Mouse (Mus musculus): ENCODE data around the gene Elf2.
"Not testable (repeated sequence)": the region's sequence is repeated elsewhere in the genome, so short reads cannot be mapped to it uniquely, and the experiment has no call there.

Elf2 gene

GRCm38 (mm10) chr3:51233474-51233873 is 107.0 kb downstream of the Elf2 start:
- DNase-seq (ENCODE audit: low read depth, low spot score): no peak

DNA sequence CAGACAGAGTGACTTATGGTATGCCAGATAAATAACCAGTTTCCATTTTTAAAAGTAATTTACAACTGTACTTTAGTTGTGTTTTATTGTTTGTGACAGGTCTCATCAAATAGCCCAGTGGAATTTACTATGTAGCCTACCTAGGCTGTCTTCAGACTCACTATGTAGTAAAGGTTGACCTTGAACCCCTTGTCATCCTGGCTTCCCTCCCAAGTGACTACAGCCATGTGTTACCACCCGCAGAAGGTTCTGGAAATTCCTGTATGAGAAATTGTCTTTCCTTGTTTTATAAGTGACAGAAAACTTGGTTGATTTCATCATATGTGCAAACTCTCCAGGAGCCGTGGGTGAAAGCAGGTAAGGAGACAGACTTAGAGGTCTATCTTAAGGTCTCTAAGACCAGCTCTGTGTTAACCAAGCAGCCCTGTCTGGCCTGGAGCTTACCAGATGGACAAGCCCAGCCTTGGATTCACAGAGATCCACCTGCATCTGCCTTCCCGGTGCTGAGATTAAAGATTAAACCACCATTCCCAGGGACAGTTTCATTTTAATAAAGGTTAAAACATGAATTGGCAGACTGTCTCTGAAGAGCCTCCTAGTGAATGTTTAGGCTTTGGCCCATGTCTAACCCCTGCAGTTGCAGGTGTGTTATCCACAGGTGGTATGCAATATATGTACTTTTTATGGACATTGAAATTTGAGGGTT is 108.1 kb downstream of the Elf2 start:
- DNase-seq (ENCODE audit: low read depth, low spot score): no peak

GRCm38 (mm10) chr3:51231499-51231898 is 109.0 kb downstream of the Elf2 start:
- no peak for DNase-seq (ENCODE audit: low read depth, low spot score)

DNA sequence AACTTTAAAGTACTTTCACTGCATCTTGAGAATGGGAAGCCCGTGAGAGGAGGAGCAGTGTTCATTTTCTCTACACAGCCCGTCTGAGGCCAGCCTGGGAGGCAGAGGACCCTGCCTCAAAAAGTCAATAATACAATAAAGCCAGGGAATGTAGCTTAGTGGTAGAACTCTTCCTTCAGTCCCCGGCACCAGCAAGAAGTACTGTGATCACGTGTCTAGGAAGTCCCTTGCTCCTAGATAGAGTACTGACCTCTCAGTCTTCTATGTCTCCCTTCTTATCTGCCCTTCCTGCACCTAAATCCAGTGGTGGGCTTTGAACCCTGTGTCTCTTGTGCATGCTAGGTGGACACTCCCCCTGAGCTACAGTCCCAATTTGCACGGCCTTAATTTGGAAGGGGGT is 109.6 kb downstream of the Elf2 start:
- DNase-seq (ENCODE audit: low read depth, low spot score): no peak

- no peak for DNase-seq (ENCODE audit: low read depth, low spot score)
Observed at GRCm38 (mm10) chr3:51230146-51230835, 110.2 kb downstream of the Elf2 start.

DNA sequence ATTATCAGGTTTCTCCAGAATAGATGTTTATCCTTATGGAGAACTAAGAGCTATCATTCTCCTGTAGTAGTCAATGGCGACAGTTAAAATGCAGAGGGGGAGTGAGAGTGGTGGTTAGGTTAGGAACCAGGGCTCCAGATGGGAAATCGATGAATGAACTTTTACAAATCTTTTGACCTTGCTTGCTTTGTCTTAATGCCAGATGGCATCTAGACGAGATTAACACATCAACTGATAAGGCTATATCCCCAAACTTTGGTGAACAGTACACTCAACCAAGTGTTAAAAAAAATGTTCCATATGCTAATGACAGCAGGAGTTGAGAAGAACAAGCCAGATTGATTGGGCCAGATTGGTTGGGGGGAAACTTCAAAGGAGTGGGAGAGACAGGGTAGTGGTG is 111.2 kb downstream of the Elf2 start:
- no peak for DNase-seq (ENCODE audit: low read depth, low spot score)

DNA sequence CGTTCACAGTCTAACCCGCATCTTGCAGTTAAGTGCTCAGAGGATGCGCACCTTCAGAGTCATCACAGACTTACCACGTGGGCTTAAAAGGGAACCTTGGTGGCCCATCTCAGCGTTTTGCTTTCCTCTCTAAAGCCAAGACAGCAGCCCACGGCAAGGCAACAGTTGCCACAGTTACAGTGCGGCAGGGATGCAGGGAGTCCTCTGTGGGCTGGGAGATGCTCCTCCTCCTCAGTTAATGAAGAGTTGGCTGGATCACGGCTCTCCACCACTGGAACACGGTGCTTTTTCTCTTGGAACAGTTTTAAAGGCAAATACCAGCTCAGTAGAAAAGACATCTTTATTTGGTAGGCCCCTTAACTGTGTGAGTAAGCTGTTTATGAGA is 111.7 kb downstream of the Elf2 start:
- no peak for DNase-seq (ENCODE audit: low read depth, low spot score)

GRCm38 (mm10) chr3:51228038-51228820 is 112.2 kb downstream of the Elf2 start:
- DNase-seq (ENCODE audit: low read depth, low spot score): no peak

DNA sequence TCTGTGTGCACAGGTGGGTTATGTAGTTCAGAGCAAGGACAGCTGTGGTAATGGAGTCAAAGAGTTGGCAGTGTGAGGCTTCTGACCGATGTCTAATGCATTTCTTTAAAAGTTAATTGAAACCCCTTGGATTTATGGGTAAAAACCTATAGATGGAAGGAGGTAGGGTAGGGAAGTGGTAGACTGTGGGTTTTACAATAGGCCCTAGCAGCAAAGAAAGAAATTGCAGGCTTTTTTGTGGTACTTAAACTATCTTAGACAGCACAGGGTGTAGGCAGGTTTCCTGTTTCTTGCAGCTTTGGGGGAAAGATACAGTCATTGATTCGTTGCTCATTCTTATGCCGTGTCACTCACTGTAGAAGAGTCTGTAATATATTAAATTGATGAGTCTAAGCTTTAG is 113.9 kb downstream of the Elf2 start:
- DNase-seq (ENCODE audit: low read depth, low spot score): no peak

DNA sequence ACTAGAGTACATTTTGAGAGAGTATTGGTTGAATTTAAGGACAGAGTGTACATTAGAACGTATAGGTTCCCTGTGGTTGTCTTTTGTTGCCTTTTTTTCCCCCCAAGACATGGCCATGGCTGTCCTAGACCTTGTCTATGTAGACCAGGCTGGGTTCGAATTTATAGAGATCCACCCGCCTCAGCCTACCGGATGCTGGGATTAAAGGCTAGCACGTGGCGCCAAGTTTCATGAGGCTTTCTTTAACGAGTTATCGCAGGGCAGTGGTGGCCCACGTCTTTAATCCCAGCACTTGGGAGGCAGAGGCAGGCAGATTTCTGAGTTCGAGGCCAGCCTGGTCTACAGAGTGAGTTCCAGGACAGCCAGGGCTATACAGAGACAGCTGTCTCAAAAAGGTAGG is 114.5 kb downstream of the Elf2 start:
- DNase-seq (ENCODE audit: low read depth, low spot score): no peak

GRCm38 (mm10) chr3:51225226-51225750 is 115.2 kb downstream of the Elf2 start:
- DNase-seq (ENCODE audit: low read depth, low spot score): no peak

- DNase-seq (ENCODE audit: low read depth, low spot score): peak; percentile 79
Observed at GRCm38 (mm10) chr3:51224363-51225225, 115.9 kb downstream of the Elf2 start, which contains the start of gene Noct. Gene Noct, plus strand, starts transcription at chr3:51224447.

DNA sequence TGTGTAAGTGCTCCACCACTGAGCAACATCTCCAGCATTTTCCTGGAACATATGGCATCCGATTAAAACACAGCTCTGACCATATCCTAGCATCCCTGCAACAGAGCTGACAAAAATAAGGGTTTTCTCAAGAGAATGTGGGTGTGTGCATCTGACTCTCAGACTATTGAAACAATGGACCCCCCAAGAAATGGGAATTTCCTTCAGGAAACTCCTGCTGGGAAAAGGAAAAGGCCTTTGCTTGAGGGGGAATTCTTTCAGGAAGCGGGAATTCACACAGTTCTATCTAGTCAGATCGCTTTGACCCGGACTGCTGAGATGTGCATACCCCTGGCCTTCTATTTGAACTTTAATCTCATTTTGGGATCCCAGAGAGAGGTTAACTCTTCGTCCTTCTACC is 116.9 kb downstream of the Elf2 start:
- DNase-seq (ENCODE audit: low read depth, low spot score): no peak

GRCm38 (mm10) chr3:51222834-51223460 is 117.5 kb downstream of the Elf2 start:
- DNase-seq (ENCODE audit: low read depth, low spot score): no peak

DNA sequence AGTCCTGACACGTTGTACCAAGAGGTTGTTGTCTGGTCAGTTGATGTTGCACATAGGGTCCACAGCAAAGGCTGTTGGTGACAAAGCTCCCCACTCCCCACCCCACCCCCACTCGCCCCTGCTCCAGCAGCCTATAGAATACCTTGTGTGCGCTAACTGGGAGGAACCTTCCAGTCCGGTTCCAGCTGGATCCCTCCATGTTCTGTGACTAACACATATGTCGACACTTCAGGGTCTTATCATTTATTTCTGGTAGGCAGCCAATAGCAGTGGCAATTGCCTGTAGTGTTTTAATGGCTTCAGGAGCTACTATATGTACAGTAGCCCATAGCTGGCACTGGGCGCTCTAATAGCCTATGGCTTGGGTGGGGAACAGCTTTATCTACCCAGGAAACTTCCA is 118.2 kb downstream of the Elf2 start:
- no peak for DNase-seq (ENCODE audit: low read depth, low spot score)

GRCm38 (mm10) chr3:51221847-51222246 is 118.6 kb downstream of the Elf2 start:
- no peak for DNase-seq (ENCODE audit: low read depth, low spot score)

GRCm38 (mm10) chr3:51220846-51221245 is 119.6 kb downstream of the Elf2 start:
- no peak for DNase-seq (ENCODE audit: low read depth, low spot score)

DNA sequence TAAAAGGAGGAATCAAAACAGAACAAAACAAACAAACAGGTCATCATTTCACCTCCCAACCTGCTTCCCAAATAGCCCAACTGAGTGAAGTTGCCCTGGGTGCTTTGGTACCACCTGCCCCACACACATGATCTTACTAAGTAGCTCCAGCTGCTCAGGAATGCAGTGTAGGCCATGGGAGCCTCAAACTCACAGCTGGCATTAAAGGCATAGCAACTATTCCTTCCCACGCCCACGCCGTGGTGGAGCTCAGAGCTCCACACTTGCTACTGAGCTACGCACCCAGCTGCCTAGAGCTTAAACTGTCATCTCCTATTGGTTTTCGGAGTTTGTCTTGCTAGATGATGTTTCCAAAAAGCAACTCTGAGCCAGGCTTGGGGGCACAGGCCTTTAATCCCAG is 121.2 kb downstream of the Elf2 start:
- DNase-seq (ENCODE audit: low read depth, low spot score): no peak

- DNase-seq (ENCODE audit: low read depth, low spot score): not testable (repeated sequence)
Observed at GRCm38 (mm10) chr3:51218385-51218784, 122.1 kb downstream of the Elf2 start.

DNA sequence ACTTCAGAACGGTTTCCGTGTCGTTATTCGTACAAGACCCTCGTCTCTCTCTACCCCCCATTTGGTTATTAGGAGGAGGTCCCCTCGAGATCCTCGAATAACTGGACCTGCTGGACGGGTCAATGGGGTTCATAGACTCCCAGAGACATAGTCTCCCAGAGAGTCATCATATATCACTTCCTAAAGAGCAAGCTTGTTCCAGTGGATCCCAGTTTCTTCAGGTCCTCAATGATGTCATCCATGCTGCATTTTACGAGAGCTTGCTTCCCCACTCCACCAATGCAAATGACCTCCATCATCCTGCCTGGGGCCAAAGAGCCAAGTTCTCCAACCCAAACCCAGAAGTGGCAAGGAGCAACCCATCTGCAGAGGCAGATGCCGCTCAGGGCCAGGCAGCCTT is 124.1 kb downstream of the Elf2 start:
- not testable (repeated sequence) for DNase-seq (ENCODE audit: low read depth, low spot score)

- no peak for DNase-seq (ENCODE audit: low read depth, low spot score)
Observed at GRCm38 (mm10) chr3:51215681-51216080, 124.8 kb downstream of the Elf2 start.

All from embryo, embryonic 11.5 days (tissue).